In the genomic region with DNA sequence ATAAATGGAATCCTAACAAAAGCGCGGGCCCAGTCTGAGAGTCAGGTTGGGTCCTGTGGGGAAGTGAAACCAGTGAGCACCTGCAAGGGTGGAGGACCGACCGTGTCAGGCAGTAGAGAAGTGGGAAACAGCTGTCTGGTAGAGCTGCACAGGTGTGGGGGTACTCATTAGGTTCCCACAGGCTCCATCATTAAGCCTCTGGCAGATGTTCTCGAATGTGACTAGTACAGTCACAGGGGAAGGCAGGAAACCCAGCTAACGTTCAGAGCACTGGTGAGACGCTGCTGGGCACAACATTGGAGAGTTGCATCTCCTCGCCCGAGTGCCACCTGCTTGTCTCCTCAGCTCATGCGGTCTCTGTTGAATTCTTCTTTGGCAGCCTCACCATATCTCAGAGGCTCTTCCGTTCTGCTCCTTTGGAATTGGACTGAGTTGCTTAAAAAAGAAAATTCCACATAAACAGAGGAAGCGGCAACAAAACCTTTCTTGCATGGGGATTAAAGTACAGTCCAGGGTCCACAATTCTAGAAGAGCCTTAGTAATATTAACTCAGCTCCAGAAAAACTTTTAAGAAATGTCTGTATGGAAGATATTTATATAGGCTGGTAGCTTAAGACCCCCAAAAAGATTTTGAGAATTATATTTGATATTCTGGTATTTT, we compare ENCODE assay signal across 29 mouse cellular contexts.
DNase-seq lines count a peak whose midpoint lies in the region; ATAC-seq lines count a peak whose summit lies in the region.
"Had no signal": no experiment of that assay in that cellular context is flagged by ENCODE, and none has a peak within 500 bp of the region (broad histone marks: within the 10 kb centered on the region; RNA-seq: fewer than 3 reads in every experiment).

No protein-coding gene starts in this region.

- no peak overlapping the region for H3K9ac ChIP-seq in embryonic facial prominence, embryonic 14.5 days (ENCODE audit: low read depth, low read length)
- H3K9ac ChIP-seq in kidney, embryonic 15.5 days: no peak overlapping the region
- H3K9ac ChIP-seq in neural tube, embryonic 14.5 days (replicated peaks; ENCODE audit: low read depth, low read length): no peak overlapping the region
- H3K9ac ChIP-seq: embryonic facial prominence, embryonic 12.5 days; forebrain, embryonic 15.5 days; heart, embryonic 12.5 days; hindbrain, embryonic 14.5 days; limb, embryonic 13.5 days; lung, embryonic 15.5 days; midbrain, embryonic 15.5 days had no signal

- WGBS in embryonic facial prominence, embryonic 14.5 days: 85% methylated on average over 12 of the region's 12 CpGs
- WGBS in embryonic facial prominence, embryonic 10.5 days: 92% methylated on average over 12 of the region's 12 CpGs
- 92% methylated on average over 12 of the region's 12 CpGs for WGBS in kidney, embryonic 15.5 days
- 76% methylated on average over 12 of the region's 12 CpGs for WGBS in neural tube, embryonic 14.5 days

- H3K4me3 ChIP-seq in embryonic facial prominence, embryonic 14.5 days (ENCODE audit: low read depth, low read length): no peak overlapping the region
- H3K4me3 ChIP-seq in embryonic facial prominence, embryonic 10.5 days: no peak overlapping the region
- H3K4me3 ChIP-seq in kidney, embryonic 15.5 days (replicated peaks): no peak overlapping the region
- no peak overlapping the region for H3K4me3 ChIP-seq in neural tube, embryonic 14.5 days (ENCODE audit: low read depth, low read length)
- H3K4me3 ChIP-seq: embryonic facial prominence, embryonic 12.5 days; forebrain, embryonic 10.5 days; forebrain, embryonic 15.5 days; heart, embryonic 12.5 days; limb, embryonic 13.5 days; lung, embryonic 15.5 days; midbrain, embryonic 10.5 days; midbrain, embryonic 15.5 days had no signal

- no peak overlapping the region for H3K4me2 ChIP-seq in embryonic facial prominence, embryonic 14.5 days (ENCODE audit: low read depth, low read length)
- no peak overlapping the region for H3K4me2 ChIP-seq in kidney, embryonic 15.5 days
- H3K4me2 ChIP-seq in neural tube, embryonic 14.5 days (ENCODE audit: low read depth, low read length): no peak overlapping the region
- H3K4me2 ChIP-seq: embryonic facial prominence, embryonic 12.5 days; forebrain, embryonic 15.5 days; heart, embryonic 12.5 days; hindbrain, embryonic 14.5 days; limb, embryonic 13.5 days; liver, embryonic 11.5 days; lung, embryonic 15.5 days; midbrain, embryonic 15.5 days had no signal

- no peak for DNase-seq in embryonic facial prominence, embryonic 14.5 days (ENCODE audit: low spot score)
- no peak for DNase-seq in embryonic facial prominence, embryonic 10.5 days (ENCODE audit: low spot score)
- peak; percentile 3 to 11 for DNase-seq in kidney, adult 8-10 months
- DNase-seq in neural tube, embryonic 10.5 days (ENCODE audit: extremely low spot score, low spot score): no peak
- DNase-seq in adrenal gland, adult 18-20 months (ENCODE audit: low spot score in 2 of 2): no peak
- DNase-seq: adrenal gland, adult 8-10 months; B cell, adult 2 months; cerebellum, adult 11 months; gastrocnemius, postnatal 25 days; heart, adult 18-20 months; heart, postnatal 4 days; retina, postnatal 1 day; right cerebral cortex, postnatal 14 days; thymus, postnatal 4 days had no signal

- H3K9me3 ChIP-seq in embryonic facial prominence, embryonic 14.5 days (ENCODE audit: control insufficient read depth, low read length): no peaks in the 10 kb centered on the region
- H3K9me3 ChIP-seq in embryonic facial prominence, embryonic 10.5 days: no peaks in the 10 kb centered on the region
- H3K9me3 ChIP-seq in kidney, embryonic 15.5 days (replicated peaks): no peaks in the 10 kb centered on the region
- H3K9me3 ChIP-seq in neural tube, embryonic 14.5 days (ENCODE audit: control insufficient read depth, low read length): no peaks in the 10 kb centered on the region
- H3K9me3 ChIP-seq: embryonic facial prominence, embryonic 12.5 days; forebrain, embryonic 10.5 days; forebrain, embryonic 15.5 days; heart, embryonic 12.5 days; limb, embryonic 13.5 days; lung, embryonic 15.5 days; midbrain, embryonic 10.5 days; midbrain, embryonic 15.5 days had no signal

- no peak overlapping the region for H3K27ac ChIP-seq in embryonic facial prominence, embryonic 14.5 days (replicated peaks; ENCODE audit: low read depth, low read length)
- no peak overlapping the region for H3K27ac ChIP-seq in embryonic facial prominence, embryonic 10.5 days (replicated peaks)
- no peak overlapping the region for H3K27ac ChIP-seq in kidney, embryonic 15.5 days
- no peak overlapping the region for H3K27ac ChIP-seq in neural tube, embryonic 14.5 days (ENCODE audit: low read depth, low read length)
- H3K27ac ChIP-seq: embryonic facial prominence, embryonic 12.5 days; forebrain, embryonic 10.5 days; forebrain, embryonic 15.5 days; hindbrain, embryonic 14.5 days; kidney, postnatal 0 days; limb, embryonic 13.5 days; lung, embryonic 15.5 days; midbrain, embryonic 10.5 days; midbrain, embryonic 15.5 days had no signal

- no peaks in the 10 kb centered on the region for H3K36me3 ChIP-seq in embryonic facial prominence, embryonic 14.5 days (ENCODE audit: control insufficient read depth, insufficient read depth, low read length)
- H3K36me3 ChIP-seq in embryonic facial prominence, embryonic 10.5 days (replicated peaks): no peaks in the 10 kb centered on the region
- no peaks in the 10 kb centered on the region for H3K36me3 ChIP-seq in kidney, embryonic 15.5 days
- no peaks in the 10 kb centered on the region for H3K36me3 ChIP-seq in neural tube, embryonic 14.5 days (ENCODE audit: control insufficient read depth, insufficient read depth, low read length)
- H3K36me3 ChIP-seq: embryonic facial prominence, embryonic 12.5 days; forebrain, embryonic 10.5 days; forebrain, embryonic 15.5 days; heart, embryonic 12.5 days; limb, embryonic 13.5 days; lung, embryonic 15.5 days; midbrain, embryonic 10.5 days; midbrain, embryonic 15.5 days had no signal

- no peaks in the 10 kb centered on the region for H3K4me1 ChIP-seq in embryonic facial prominence, embryonic 14.5 days (ENCODE audit: control insufficient read depth, insufficient read depth, low read length)
- no peaks in the 10 kb centered on the region for H3K4me1 ChIP-seq in embryonic facial prominence, embryonic 10.5 days
- no peaks in the 10 kb centered on the region for H3K4me1 ChIP-seq in kidney, embryonic 15.5 days
- H3K4me1 ChIP-seq in neural tube, embryonic 14.5 days (ENCODE audit: control insufficient read depth, insufficient read depth, low read length): no peaks in the 10 kb centered on the region
- H3K4me1 ChIP-seq: embryonic facial prominence, embryonic 12.5 days; forebrain, embryonic 10.5 days; heart, embryonic 12.5 days; lung, embryonic 15.5 days; midbrain, embryonic 10.5 days had no signal

- peak; percentile 75; the same call in 1 of the 2 replicates for ATAC-seq in embryonic facial prominence, embryonic 14.5 days (ENCODE audit: low read depth)
- no peak for ATAC-seq in kidney, embryonic 15.5 days (replicated peaks; ENCODE audit: low FRiP score)
- ATAC-seq in neural tube, embryonic 14.5 days (ENCODE audit: low read depth): peak; percentile 44; the same call in 1 of the 2 replicates
- ATAC-seq: activated CD4-positive, CD25-positive, alpha-beta regulatory T cell, adult 4 months; forebrain, embryonic 15.5 days; inflammation-experienced regulatory T-cells, adult 6 months; midbrain, embryonic 15.5 days had no signal

- H3K27me3 ChIP-seq in embryonic facial prominence, embryonic 14.5 days (replicated peaks; ENCODE audit: control insufficient read depth, insufficient read depth, low read length): no peaks in the 10 kb centered on the region
- H3K27me3 ChIP-seq in embryonic facial prominence, embryonic 10.5 days (replicated peaks; ENCODE audit: low read depth, poor library complexity, severe bottlenecking): no peaks in the 10 kb centered on the region
- no peaks in the 10 kb centered on the region for H3K27me3 ChIP-seq in kidney, embryonic 15.5 days
- no peaks in the 10 kb centered on the region for H3K27me3 ChIP-seq in neural tube, embryonic 14.5 days (ENCODE audit: control insufficient read depth, insufficient read depth, low read length)
- H3K27me3 ChIP-seq: embryonic facial prominence, embryonic 12.5 days; forebrain, embryonic 15.5 days; heart, embryonic 12.5 days; limb, embryonic 13.5 days; lung, embryonic 15.5 days; midbrain, embryonic 15.5 days had no signal

Comparison
In these comparisons a context has a peak if more than half of its experiments do, and no peak if none do; other contexts are left out.
1. DNase-seq: peak in kidney, adult 8-10 months (2 of 2); none in embryonic facial prominence, embryonic 14.5 days (single experiment), embryonic facial prominence, embryonic 10.5 days (single experiment), neural tube, embryonic 10.5 days (single experiment) and adrenal gland, adult 18-20 months (0 of 2).